In the genomic region with DNA sequence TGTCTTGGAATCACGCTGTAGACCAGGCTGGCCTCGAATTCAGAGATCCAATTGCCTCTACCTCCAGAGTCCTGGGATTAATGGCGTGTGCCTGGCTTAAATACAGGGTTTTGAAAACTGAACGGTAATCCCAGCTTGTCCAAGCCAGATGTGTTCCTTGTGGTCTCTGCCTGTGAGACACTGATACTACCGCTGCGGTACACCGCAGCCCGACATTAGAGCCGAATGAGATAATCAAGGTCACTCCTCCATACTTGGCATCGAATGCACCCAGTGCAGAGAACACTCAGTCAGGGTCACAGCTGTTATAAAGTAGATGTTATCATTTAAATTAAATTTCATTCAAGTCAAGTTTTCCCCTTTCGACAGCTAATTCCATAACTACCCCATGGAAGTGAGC, we compare ENCODE assay signal across 1 mouse cellular context.
TF ChIP-seq lines count a peak whose summit lies in the region.

No protein-coding gene starts in this region.

TF ChIP-seq in MEL, 35 proteins besides CTCF, POLR2A, EP300 and RAD21:
- TF ChIP-seq NRF1 (IDR thresholded peaks at IDR 0.05; ENCODE audit: insufficient read depth, low read depth, low read length, poor library complexity, severe bottlenecking) (no peak), E2F4 (IDR thresholded peaks at IDR 0.05; ENCODE audit: borderline replicate concordance, low read depth, low read length) (no peak), MYB (IDR thresholded peaks at IDR 0.05; ENCODE audit: low read depth, low read length) (peak; percentile 59; the same call in 1 of the 2 replicates), POLR2AphosphoS2 (IDR thresholded peaks at IDR 0.05; ENCODE audit: low read length) (peak; percentile 48; the same call in 1 of the 2 replicates), ZNF384 (IDR thresholded peaks at IDR 0.05; ENCODE audit: low read depth, low read length) (no peak), ZKSCAN1 (IDR thresholded peaks at IDR 0.05; ENCODE audit: low read depth, low read length) (no peak), SMC3 (IDR thresholded peaks at IDR 0.05; ENCODE audit: low read depth, low read length) (no peak), ELF1 (IDR thresholded peaks at IDR 0.05; ENCODE audit: low read depth, low read length) (no peak), TCF12 (IDR thresholded peaks at IDR 0.05; ENCODE audit: low read depth, low read length) (peak; percentile 97), MYC (IDR thresholded peaks at IDR 0.05; ENCODE audit: low read depth, low read length) (peak; percentile 62; the same call in 1 of the 2 replicates), MAX (IDR thresholded peaks at IDR 0.05; ENCODE audit: low read length) (peak; percentile 61; the same call in 1 of the 2 replicates), MXI1 (IDR thresholded peaks at IDR 0.05; ENCODE audit: low read depth, low read length) (peak; percentile 69; the same call in 1 of the 2 replicates), GATA1 (IDR thresholded peaks at IDR 0.05; ENCODE audit: low read depth, low read length) (peak; percentile 96), ZMIZ1 (IDR thresholded peaks at IDR 0.05; ENCODE audit: low read depth, low read length) (no peak), CHD2 (IDR thresholded peaks at IDR 0.05; ENCODE audit: low read length) (no peak), MAFK (IDR thresholded peaks at IDR 0.05; ENCODE audit: borderline replicate concordance, low read depth, low read length) (peak; percentile 94), TBP (IDR thresholded peaks at IDR 0.05; ENCODE audit: low read depth, low read length) (peak; percentile 47; the same call in 1 of the 2 replicates), TAL1 (IDR thresholded peaks at IDR 0.05; ENCODE audit: low read length) (peak; percentile 99), BHLHE40 (IDR thresholded peaks at IDR 0.05; ENCODE audit: borderline replicate concordance, low read depth, low read length) (peak; percentile 73), KAT2A (conservative IDR thresholded peaks at IDR 0.05; ENCODE audit: low read depth, low read length) (peak; percentile 46; the same call in 1 of the 2 replicates), ETS1 (IDR thresholded peaks at IDR 0.05; ENCODE audit: low read depth, low read length) (peak; percentile 96), SIN3A (IDR thresholded peaks at IDR 0.05; ENCODE audit: low read length) (peak; percentile 88), UBTF (IDR thresholded peaks at IDR 0.05; ENCODE audit: borderline replicate concordance, insufficient read depth, low read depth, low read length) (no peak), RCOR1 (IDR thresholded peaks at IDR 0.05; ENCODE audit: low read depth, low read length) (peak; percentile 99), USF1 (IDR thresholded peaks at IDR 0.05; ENCODE audit: low read depth, low read length) (no peak)
TF ChIP-seq in MEL: peak in this region for 15.
